In genomic region chr15:99470971-99471676, GRCm38 (mm10) we compare ENCODE assay signal across 9 mouse cellular contexts. TPM values are rescaled to one million over a fixed set of nuclear protein-coding genes. Genes with fewer than 3 reads are reported as not detected.
A peak's percentile ranks its signal among the peaks of the same experiment; 100 is the strongest.
DNase-seq lines count a peak whose midpoint lies in the region; ATAC-seq and TF ChIP-seq lines count a peak whose summit lies in the region.
"Had no signal": no experiment of that assay in that cellular context is flagged by ENCODE, and none has a peak within 500 bp of the region (broad histone marks: within the 10 kb centered on the region; RNA-seq: fewer than 3 reads in every experiment).

No protein-coding gene starts in this region.

- peak; percentile 57 for DNase-seq in hindbrain, embryonic 10.5 days (ENCODE audit: low spot score)
- peak; percentile 44 for DNase-seq in c-Kit-positive CD71-positive TER-119-positive erythroid progenitor cells, embryonic 14.5 days (ENCODE audit: low spot score)
- peak; percentile 73 for DNase-seq in gastrocnemius, adult 2 months
- peak; percentile 75 for DNase-seq in hindbrain, postnatal 0 days (ENCODE audit: low spot score)
- peak; percentile 41 for DNase-seq in liver
- DNase-seq in naive thymus-derived CD4-positive, alpha-beta T cell, adult 2 months (ENCODE audit: low read depth) = peak; percentile 77
- peak; percentile 55 for DNase-seq in thymus, postnatal 14 days
- DNase-seq: liver, embryonic 13.5 days had no signal

- TF ChIP-seq CTCF in gastrocnemius, adult 2 months (IDR thresholded peaks at IDR 0.05) = peak; percentile 98
- peak; percentile 83 for TF ChIP-seq CTCF in hindbrain, postnatal 0 days (IDR thresholded peaks at IDR 0.05; ENCODE audit: low read depth)

- peak overlapping the region; percentile 50; the same call in 1 of the 2 replicates for H3K27ac ChIP-seq in hindbrain, embryonic 10.5 days
- H3K27ac ChIP-seq in hindbrain, embryonic 12.5 days = no peak overlapping the region
- peak overlapping the region; percentile 82 for H3K27ac ChIP-seq in gastrocnemius, adult 2 months
- peak overlapping the region; percentile 41 for H3K27ac ChIP-seq in hindbrain, postnatal 0 days
- H3K27ac ChIP-seq: liver, embryonic 13.5 days had no signal

- peaks cover 30% of the 10 kb centered on the region for H3K36me3 ChIP-seq in hindbrain, embryonic 10.5 days
- H3K36me3 ChIP-seq in hindbrain, embryonic 12.5 days = 0 out of 2 replicates have a peak, but pooled peaks cover 11% of the 10 kb centered on the region
- H3K36me3 ChIP-seq in hindbrain, postnatal 0 days (ENCODE audit: insufficient read depth, low read length) = no peaks in the 10 kb centered on the region

- H3K27me3 ChIP-seq in hindbrain, embryonic 10.5 days (ENCODE audit: insufficient read depth, poor library complexity, severe bottlenecking) = no peaks in the 10 kb centered on the region
- no peaks in the 10 kb centered on the region for H3K27me3 ChIP-seq in hindbrain, embryonic 12.5 days
- H3K27me3 ChIP-seq in hindbrain, postnatal 0 days (ENCODE audit: insufficient read depth, low read length) = no peaks in the 10 kb centered on the region
- H3K27me3 ChIP-seq: liver, embryonic 13.5 days had no signal

- peaks cover 19% of the 10 kb centered on the region for H3K4me1 ChIP-seq in hindbrain, embryonic 10.5 days (replicated peaks)
- H3K4me1 ChIP-seq in hindbrain, embryonic 12.5 days = peaks cover 11% of the 10 kb centered on the region
- peaks cover 4% of the 10 kb centered on the region for H3K4me1 ChIP-seq in hindbrain, postnatal 0 days (ENCODE audit: insufficient read depth, low read length)

- no peak overlapping the region for H3K4me3 ChIP-seq in hindbrain, embryonic 10.5 days
- H3K4me3 ChIP-seq in hindbrain, embryonic 12.5 days = no peak overlapping the region
- H3K4me3 ChIP-seq in gastrocnemius, adult 2 months = peak overlapping the region; percentile 63
- H3K4me3 ChIP-seq in hindbrain, postnatal 0 days (ENCODE audit: low read length) = no peak overlapping the region
- H3K4me3 ChIP-seq: liver, embryonic 13.5 days had no signal

- intact Hi-C loops in gastrocnemius, adult 2 months (cut with DNase I) = loop anchor here (1.0 to 10.0 kb wide), 2 partner anchors 55 to 156 kb away; no protein-coding TSS in a partner anchor

- ATAC-seq in hindbrain, embryonic 12.5 days (ENCODE audit: low FRiP score) = no peak
- no peak for ATAC-seq in hindbrain, postnatal 0 days

- no peak overlapping the region for H3K9ac ChIP-seq in hindbrain, embryonic 12.5 days
- H3K9ac ChIP-seq in hindbrain, postnatal 0 days (replicated peaks; ENCODE audit: low read length) = no peak overlapping the region
- H3K9ac ChIP-seq: liver, embryonic 13.5 days had no signal

- 63% methylated on average over 17 of the region's 17 CpGs for WGBS in hindbrain, embryonic 10.5 days
- WGBS in hindbrain, embryonic 12.5 days = 62% methylated on average over 17 of the region's 17 CpGs
- WGBS in hindbrain, postnatal 0 days = 64% methylated on average over 17 of the region's 17 CpGs

- H3K9me3 ChIP-seq in hindbrain, embryonic 10.5 days = no peaks in the 10 kb centered on the region
- H3K9me3 ChIP-seq in hindbrain, embryonic 12.5 days (replicated peaks) = no peaks in the 10 kb centered on the region
- no peaks in the 10 kb centered on the region for H3K9me3 ChIP-seq in hindbrain, postnatal 0 days (ENCODE audit: low read length)
- H3K9me3 ChIP-seq: liver, embryonic 13.5 days had no signal

- no peak overlapping the region for H3K4me2 ChIP-seq in hindbrain, embryonic 12.5 days (replicated peaks)
- peak overlapping the region; percentile 17 for H3K4me2 ChIP-seq in hindbrain, postnatal 0 days (ENCODE audit: low read depth, low read length)
- H3K4me2 ChIP-seq: liver, embryonic 13.5 days had no signal

RNA-seq across cellular contexts. Expression of gene Bcdin3d, which starts 3.4 kb away (rescaled TPM):
- polyA plus RNA-seq in hindbrain, embryonic 10.5 days (2016; fragmentation: Nextera tagmentation; extraction: Ambion mirVana) = 19.3 and 20.2 TPM in 2 replicates
- 18.9 TPM in 2 replicates for polyA plus RNA-seq in hindbrain, embryonic 12.5 days (2016; fragmentation: Nextera tagmentation; extraction: Ambion mirVana)
- 1 to 10 TPM; 4.3 to 4.5 TPM for total RNA-seq in gastrocnemius, adult 2 months (2021)
- total RNA-seq in hindbrain, postnatal 0 days (2014; rRNA removed) = 10.1 and 13.7 TPM in 2 replicates
- polyA plus RNA-seq in hindbrain, postnatal 0 days (2015; fragmentation: Nextera tagmentation; extraction: Ambion mirVana) = 12.6 and 12.7 TPM in 2 replicates

RNA-seq across cellular contexts. Expression of gene Nckap5l, which starts 13.6 kb away (rescaled TPM):
- 13.5 and 15.8 TPM in 2 replicates for polyA plus RNA-seq in hindbrain, embryonic 10.5 days (2016; fragmentation: Nextera tagmentation; extraction: Ambion mirVana)
- polyA plus RNA-seq in hindbrain, embryonic 12.5 days (2016; fragmentation: Nextera tagmentation; extraction: Ambion mirVana) = 14.9 and 16.1 TPM in 2 replicates
- 1 to 10 TPM; 2.3 to 2.7 TPM for total RNA-seq in gastrocnemius, adult 2 months (2021)
- total RNA-seq in hindbrain, postnatal 0 days (2014; rRNA removed) = 19.5 and 23.4 TPM in 2 replicates
- polyA plus RNA-seq in hindbrain, postnatal 0 days (2015; fragmentation: Nextera tagmentation; extraction: Ambion mirVana) = 10.0 and 11.4 TPM in 2 replicates

RNA-seq across cellular contexts. Expression of gene Faim2, which starts 56.8 kb away (rescaled TPM):
- polyA plus RNA-seq in hindbrain, embryonic 10.5 days (2016; fragmentation: Nextera tagmentation; extraction: Ambion mirVana) = 0.63 and 1.1 TPM in 2 replicates
- polyA plus RNA-seq in hindbrain, embryonic 12.5 days (2016; fragmentation: Nextera tagmentation; extraction: Ambion mirVana) = 2.9 and 5.5 TPM in 2 replicates
- under 1 TPM in 1 of 2 experiments, not detected in 1; 0.75 TPM for total RNA-seq in gastrocnemius, adult 2 months (2021)
- 30.5 and 33.4 TPM in 2 replicates for total RNA-seq in hindbrain, postnatal 0 days (2014; rRNA removed)
- 54.6 and 57.9 TPM in 2 replicates for polyA plus RNA-seq in hindbrain, postnatal 0 days (2015; fragmentation: Nextera tagmentation; extraction: Ambion mirVana)
